Mouse (Mus musculus) heart, postnatal 0 days (tissue): Measurements from ENCODE around the gene Ppp1r3a. TPM values are rescaled to one million over a fixed set of nuclear protein-coding genes. Genes with fewer than 3 reads are reported as not detected.
"Not testable (repeated sequence)": the region's sequence is repeated elsewhere in the genome, so short reads cannot be mapped to it uniquely, and the experiment has no call there.

Experiments used
- ATAC-seq: fragments of 200-750 bp; cut with Nextera tagmentation; 2 replicates; pipeline ENCODE4 v1.8.0; 2017; ENCODE audit warnings: low read depth, moderate number of reproducible peaks, moderate library complexity; ENCODE audit not compliant: insufficient read depth
- DNase-seq: peaks from one replicate; pipeline ENCODE4 v3.0.0-alpha.2; 2016; ENCODE audit warnings: low spot score
- H3K27ac ChIP-seq: fragments of 300-500 bp; sonication (generic); 2 replicates; pipeline ENCODE4 v1.5.1; 2014; ENCODE audit warnings: low read depth, mild to moderate bottlenecking
- H3K27me3 ChIP-seq: fragments of 300-500 bp; sonication (generic); 2 replicates; pipeline ENCODE4 v1.6.1; 2014; ENCODE audit warnings: low read length, mixed read lengths; ENCODE audit not compliant: control insufficient read depth, insufficient read depth
- H3K36me3 ChIP-seq: fragments of 300-500 bp; sonication (generic); replicated peaks from 2 replicates; pipeline ENCODE4 v1.6.1; 2014; ENCODE audit warnings: low read length, mixed read lengths; ENCODE audit not compliant: control insufficient read depth, insufficient read depth
- H3K4me1 ChIP-seq: fragments of 300-500 bp; sonication (generic); 2 replicates; pipeline ENCODE4 v1.6.1; 2014; ENCODE audit warnings: antibody characterized with exemption; ENCODE audit not compliant: control insufficient read depth, insufficient read depth
- H3K4me2 ChIP-seq: fragments of 300-500 bp; sonication (generic); 2 replicates; pipeline ENCODE4 v1.6.1; 2014; ENCODE audit warnings: low read depth, mild to moderate bottlenecking, low read length, moderate library complexity
- H3K4me3 ChIP-seq: fragments of 300-500 bp; sonication (generic); 2 replicates; pipeline ENCODE4 v1.5.1; 2014; ENCODE audit warnings: low read depth, low read length
- H3K9ac ChIP-seq: fragments of 300-500 bp; sonication (generic); replicated peaks from 2 replicates; pipeline ENCODE4 v1.6.1; 2014; ENCODE audit warnings: low read depth, low read length, mixed read lengths
- H3K9me3 ChIP-seq: fragments of 300-500 bp; sonication (generic); replicated peaks from 2 replicates; pipeline ENCODE4 v1.6.1; 2016; ENCODE audit warnings: low read length; ENCODE audit not compliant: control insufficient read depth
- CTCF ChIP-seq: IDR thresholded peaks from 2 replicates; pipeline ENCODE4 v1.5.1; 2016; ENCODE audit warnings: antibody characterized with exemption, control low read depth, low read depth
- EP300 ChIP-seq: IDR thresholded peaks from 2 replicates; pipeline ENCODE4 v1.6.1; 2016; ENCODE audit warnings: antibody characterized with exemption, low read depth
- WGBS: fragments of 180-500 bp; shearing (Covaris S2); extraction: QIAGEN DNeasy Blood & Tissue Kit; methylation state at CpG from one replicate; pipeline ENCODE4 v1.1.7; 2014; 5-methylcytosine and 5-hydroxymethylcytosine counted together
- polyA plus RNA-seq: library from polyadenylated mRNA; unstranded; fragments of >200 nt; fragmentation: Nextera tagmentation; extraction: Ambion mirVana; gene quantifications from 2 replicates; pipeline ENCODE4 v1.2.1, GENCODE M21; 2015
- total RNA-seq: library from RNA; depleted of rRNA; stranded (reverse); fragments of >200 nt; gene quantifications from 2 replicates; pipeline ENCODE4 v1.2.3, GENCODE M21; 2014; ENCODE audit warnings: low replicate concordance

Ppp1r3a gene
- total and polyA plus RNA-seq, 2 experiments from 2014 or later: 11.0 to 23.9 TPM

DNA sequence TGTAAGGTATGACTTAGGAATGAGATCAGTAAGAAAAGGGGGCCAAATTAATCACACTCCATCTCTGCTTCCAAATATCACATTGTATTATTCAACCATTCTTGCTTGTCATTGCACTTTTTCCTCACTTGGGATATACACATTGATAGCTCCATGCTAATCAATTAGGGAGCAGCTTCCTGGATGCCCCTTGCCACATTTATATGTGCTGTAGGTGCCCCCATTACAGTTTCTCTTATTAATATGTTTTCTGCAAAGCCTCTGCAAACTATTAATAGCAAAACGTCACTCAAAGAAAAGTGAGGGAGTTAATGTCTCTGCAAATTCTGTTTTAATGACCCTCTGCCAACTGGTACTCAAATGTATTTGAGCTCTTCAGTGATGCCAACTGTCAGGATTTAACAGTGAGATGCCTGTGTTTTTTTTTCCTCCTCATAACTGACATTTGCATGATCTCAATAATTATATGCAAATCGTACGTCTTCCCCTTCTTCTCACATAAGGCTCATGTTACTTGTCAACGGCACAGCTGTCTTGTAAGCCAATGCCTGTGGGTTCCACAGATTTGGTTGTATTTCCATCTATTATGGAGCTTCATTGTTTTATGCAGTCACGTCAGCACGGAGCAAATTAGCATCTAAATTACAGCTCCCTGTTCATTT lies 34.8 kb downstream of the Ppp1r3a start:
- DNase-seq (no peak), ATAC-seq (no peak)
- Histone ChIP-seq H3K27me3 (no peaks in the 10 kb centered on the region), H3K9ac (no peak overlapping the region), H3K4me1 (no peaks in the 10 kb centered on the region), H3K27ac (no peak overlapping the region), H3K4me3 (no peak overlapping the region), H3K4me2 (no peak overlapping the region), H3K36me3 (peaks cover 12% of the 10 kb centered on the region; the same call in 1 of the 2 replicates), H3K9me3 (no peaks in the 10 kb centered on the region)
- WGBS: 83% methylated on average over 6 of the region's 6 CpGs
- TF ChIP-seq EP300 (no peak), CTCF (no peak)

DNA sequence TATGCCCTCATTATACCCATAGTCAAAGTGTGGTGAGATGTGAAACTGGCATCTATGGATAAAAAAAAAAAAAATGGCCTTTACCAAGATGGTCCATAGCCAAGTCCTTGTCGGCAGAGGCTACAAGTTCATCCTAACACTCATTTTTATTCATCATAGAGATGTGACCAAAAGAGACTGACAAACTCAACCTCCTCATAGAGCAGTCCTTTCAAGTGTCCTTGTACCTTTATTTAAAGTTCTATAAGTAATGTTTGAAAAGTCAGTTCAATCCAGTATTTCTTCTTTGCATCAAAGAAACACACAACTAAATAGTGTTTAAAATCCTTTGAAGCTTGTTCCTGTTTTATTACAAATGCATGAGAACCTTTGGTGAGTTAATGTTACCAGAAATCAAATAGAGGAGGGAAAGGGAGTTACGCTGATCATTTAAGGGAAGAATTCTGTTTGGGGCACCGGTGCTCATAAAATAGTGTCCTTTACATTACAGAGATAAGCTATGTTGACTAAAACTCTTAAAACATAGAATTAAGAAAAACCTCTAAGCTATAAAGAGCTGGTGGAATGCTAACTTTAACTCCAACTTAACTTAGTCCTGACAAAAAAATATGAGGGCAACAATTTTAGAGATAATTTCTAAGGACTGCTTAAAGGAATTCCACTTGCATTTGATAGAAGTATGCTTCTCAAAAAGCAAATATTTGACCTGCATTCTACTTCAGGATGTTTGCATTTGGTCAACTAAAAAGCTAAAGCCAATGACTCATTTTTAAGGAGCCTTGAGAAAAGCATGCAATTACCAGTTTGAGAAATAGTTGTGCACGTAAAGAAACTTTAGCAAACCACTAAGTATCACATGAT lies 39.7 kb downstream of the Ppp1r3a start:
- no peaks in the 10 kb centered on the region for H3K4me1 ChIP-seq
- H3K36me3 ChIP-seq: peaks cover 12% of the 10 kb centered on the region; the same call in 1 of the 2 replicates
- H3K9ac ChIP-seq: no peak overlapping the region
- no peak overlapping the region for H3K4me2 ChIP-seq
- H3K27ac ChIP-seq: no peak overlapping the region
- TF ChIP-seq EP300: no peak
- TF ChIP-seq CTCF: no peak
- DNase-seq: no peak
- H3K27me3 ChIP-seq: no peaks in the 10 kb centered on the region
- no peak overlapping the region for H3K4me3 ChIP-seq
- WGBS: 85% methylated on average over 4 of the region's 4 CpGs
- no peaks in the 10 kb centered on the region for H3K9me3 ChIP-seq
- ATAC-seq: no peak

GRCm38 (mm10) chr6:14712146-14712545 lies 42.9 kb downstream of the Ppp1r3a start:
- Histone ChIP-seq H3K4me1 (no peaks in the 10 kb centered on the region), H3K4me2 (no peak overlapping the region), H3K27ac (no peak overlapping the region), H3K36me3 (no peaks in the 10 kb centered on the region), H3K27me3 (no peaks in the 10 kb centered on the region), H3K9me3 (no peaks in the 10 kb centered on the region), H3K9ac (no peak overlapping the region), H3K4me3 (no peak overlapping the region)
- 51% methylated on average over 2 of the region's 2 CpGs for WGBS
- no peak for TF ChIP-seq EP300
- TF ChIP-seq CTCF: no peak
- no peak for DNase-seq
- ATAC-seq: no peak

- Histone ChIP-seq H3K27ac (no peak overlapping the region), H3K4me2 (no peak overlapping the region), H3K4me1 (no peaks in the 10 kb centered on the region), H3K27me3 (no peaks in the 10 kb centered on the region), H3K36me3 (no peaks in the 10 kb centered on the region), H3K4me3 (no peak overlapping the region), H3K9me3 (no peaks in the 10 kb centered on the region), H3K9ac (no peak overlapping the region)
- ATAC-seq: no peak
- no peak for TF ChIP-seq CTCF
- no peak for TF ChIP-seq EP300
- no peak for DNase-seq
Measured at GRCm38 (mm10) chr6:14700030-14700429, 55.0 kb downstream of the Ppp1r3a start.

DNA sequence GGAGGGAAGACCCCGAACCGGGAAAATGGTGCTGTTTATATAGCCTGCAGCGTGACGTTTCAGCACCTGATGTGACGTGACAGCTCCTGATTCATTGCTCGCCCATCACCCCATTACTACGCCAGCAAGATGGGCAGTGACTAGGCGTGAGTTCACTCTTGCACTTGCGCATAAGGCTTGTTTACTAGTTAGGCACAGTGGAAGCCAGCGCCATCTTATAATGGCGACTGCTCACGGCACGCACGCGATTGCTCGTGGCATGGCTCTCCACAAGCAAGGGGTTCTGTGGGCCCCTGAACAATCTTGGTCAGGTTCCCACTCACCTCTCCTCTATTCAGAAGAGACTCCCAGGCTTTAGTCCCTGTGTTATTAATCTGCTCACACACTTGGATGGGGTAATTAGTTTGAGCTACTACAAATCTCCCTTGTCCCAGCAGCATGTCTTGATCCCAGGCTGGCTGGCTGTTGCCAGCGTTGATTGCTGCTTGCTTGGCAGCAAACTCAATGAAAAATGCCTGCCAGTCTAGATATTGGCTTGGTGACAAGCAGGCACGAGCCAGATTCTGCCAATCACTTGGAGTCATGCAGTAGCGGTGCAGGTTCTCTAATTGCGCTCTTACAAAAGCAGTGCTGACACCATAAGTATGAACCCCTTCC lies 75.7 kb downstream of the Ppp1r3a start:
- H3K9ac ChIP-seq, H3K4me2 ChIP-seq, H3K27ac ChIP-seq, ATAC-seq, H3K36me3 ChIP-seq, H3K4me1 ChIP-seq, H3K9me3 ChIP-seq, H3K4me3 ChIP-seq, H3K27me3 ChIP-seq, DNase-seq: not testable (repeated sequence)
- 82% methylated on average over 20 of the region's 20 CpGs for WGBS

DNA sequence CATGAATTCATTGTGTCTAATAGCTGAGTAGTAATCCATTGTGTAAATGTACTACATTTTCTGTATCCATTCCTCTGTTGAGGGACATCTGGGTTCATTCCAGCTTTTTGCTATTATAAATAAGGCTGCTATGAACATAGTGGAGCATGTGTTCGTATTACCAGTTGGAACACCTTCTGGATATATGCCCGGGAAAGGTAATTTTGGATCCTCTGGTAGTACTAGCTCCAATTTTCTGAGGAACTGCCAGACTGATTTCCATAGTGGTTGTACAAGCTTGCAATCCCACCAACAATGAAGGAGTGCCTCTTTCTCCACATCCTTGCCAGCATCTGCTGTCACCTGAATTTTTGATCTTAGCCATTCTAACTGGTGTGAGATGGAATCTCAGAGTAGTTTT lies 86.1 kb downstream of the Ppp1r3a start:
- H3K4me1 ChIP-seq, H3K27me3 ChIP-seq, H3K4me3 ChIP-seq, H3K36me3 ChIP-seq, DNase-seq, H3K9me3 ChIP-seq, ATAC-seq, H3K4me2 ChIP-seq, H3K27ac ChIP-seq, H3K9ac ChIP-seq: not testable (repeated sequence)
- WGBS: 77% methylated on average over 2 of the region's 2 CpGs

GRCm38 (mm10) chr6:14667651-14668050 lies 87.4 kb downstream of the Ppp1r3a start:
- not testable (repeated sequence) for H3K27me3 ChIP-seq, DNase-seq, H3K9ac ChIP-seq, H3K4me2 ChIP-seq, H3K9me3 ChIP-seq, ATAC-seq, H3K36me3 ChIP-seq, H3K4me1 ChIP-seq, H3K27ac ChIP-seq, H3K4me3 ChIP-seq
- 51% methylated on average over 2 of the region's 2 CpGs for whole genome bisulfite sequencing
